Comparison of ENCODE assay signal across 8 mouse cellular contexts in the genomic region with DNA sequence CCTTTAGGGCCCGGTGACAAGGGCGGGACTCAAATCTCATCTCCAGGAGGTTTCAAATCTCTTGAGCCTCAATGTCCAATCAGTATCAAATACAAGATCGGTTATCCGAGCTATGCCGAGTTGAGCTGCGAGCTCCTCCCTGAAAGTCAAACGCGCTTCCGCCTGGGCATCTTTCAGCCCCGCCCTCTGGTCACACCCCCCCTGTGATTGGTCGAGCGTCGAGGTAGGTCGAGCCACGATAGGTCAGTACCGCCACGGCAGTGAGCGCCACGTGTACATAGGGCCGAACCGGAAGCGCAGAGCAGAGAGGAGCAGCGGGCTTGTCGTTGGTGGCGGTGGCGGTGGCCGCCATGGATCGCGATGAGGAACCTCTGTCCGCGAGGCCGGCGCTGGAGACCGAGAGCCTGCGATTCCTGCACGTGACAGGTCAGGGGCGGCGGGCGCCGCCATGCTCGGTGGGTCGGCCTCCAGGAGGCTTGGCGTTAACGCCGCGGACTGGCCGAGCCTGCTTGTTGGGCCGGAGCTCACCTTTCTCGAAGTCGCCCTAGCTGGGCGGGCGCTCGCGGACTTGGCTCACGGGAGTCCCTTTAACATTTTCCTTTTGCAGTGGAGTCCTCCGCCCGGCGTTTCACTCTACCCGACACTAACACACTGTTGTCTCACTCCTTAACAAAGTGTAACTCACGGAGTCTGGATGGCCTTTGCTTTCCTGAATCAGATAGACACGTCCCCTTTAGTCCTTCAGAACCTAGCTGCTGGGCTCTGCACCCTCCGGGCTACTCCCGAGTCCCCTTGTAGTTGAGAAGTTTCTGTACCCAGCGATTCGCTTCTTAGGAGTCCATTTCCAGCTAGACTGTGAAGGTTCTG. TPM values are rescaled to one million over a fixed set of nuclear protein-coding genes. Genes with fewer than 3 reads are reported as not detected.
DNase-seq lines count a peak whose midpoint lies in the region; ATAC-seq lines count a peak whose summit lies in the region.

A gene (plus strand): TSS at position 286 of the 867 bp plus-strand sequence.

- peaks cover 11% of the 10 kb centered on the region for H3K4me1 ChIP-seq in hindbrain, embryonic 16.5 days (ENCODE audit: control insufficient read depth, insufficient read depth, low read depth, low read length)

- H3K4me3 ChIP-seq in hindbrain, embryonic 16.5 days (ENCODE audit: low read length): peak within 1 kb of the TSS; percentile 52
- H3K4me3 ChIP-seq in macrophage (ENCODE audit: inconsistent target): peak within 1 kb of the TSS; percentile 84

- no peaks in the 10 kb centered on the region for H3K27me3 ChIP-seq in hindbrain, embryonic 16.5 days (replicated peaks; ENCODE audit: control insufficient read depth, insufficient read depth, low read length)

- peak within 1 kb of the TSS; percentile 61 for H3K27ac ChIP-seq in hindbrain, embryonic 16.5 days (ENCODE audit: low read depth, low read length)
- peak within 1 kb of the TSS; percentile 70 for H3K27ac ChIP-seq in macrophage

- H3K9ac ChIP-seq in hindbrain, embryonic 16.5 days (ENCODE audit: low read depth, low read length): peak within 1 kb of the TSS; percentile 58

- DNase-seq in T-cell, adult 2 months (ENCODE audit: low spot score): peak; percentile 97
- peak; percentile 93 to 94 for DNase-seq in cerebellum, postnatal 36 days
- DNase-seq in gastrocnemius, adult 18-20 months (ENCODE audit: low spot score): peak; percentile 97
- DNase-seq in left cerebral cortex, adult 18-20 months (ENCODE audit: low spot score in 2 of 2): peak; percentile 95
- peak; percentile 97 for DNase-seq in right cerebral cortex, adult 18-20 months
- peak; percentile 81 for DNase-seq in urinary bladder, postnatal 10 days (ENCODE audit: low spot score)

- peak within 1 kb of the TSS; percentile 70 for H3K4me2 ChIP-seq in hindbrain, embryonic 16.5 days (ENCODE audit: low read length)

- H3K9me3 ChIP-seq in hindbrain, embryonic 16.5 days (ENCODE audit: control insufficient read depth, low read length): no peaks in the 10 kb centered on the region

- H3K79me2 ChIP-seq in macrophage (ENCODE audit: inconsistent target): peaks cover 48% of the 10 kb centered on the region

- peak; percentile 100 for ATAC-seq in hindbrain, embryonic 16.5 days

- WGBS in hindbrain, embryonic 16.5 days: under 1% methylated on average over 61 of the region's 65 CpGs
- 1% methylated on average over 64 of the region's 65 CpGs for WGBS in macrophage (ENCODE audit: missing documents)

- H3K36me3 ChIP-seq in hindbrain, embryonic 16.5 days (ENCODE audit: control insufficient read depth, insufficient read depth, low read length): peaks cover 18% of the 10 kb centered on the region
- peaks cover 37% of the 10 kb centered on the region; the same call in 1 of the 2 replicates for H3K36me3 ChIP-seq in macrophage (ENCODE audit: inconsistent target)

RNA-seq across cellular contexts. Expression of the gene that starts here (rescaled TPM):
- total RNA-seq in gastrocnemius, adult 18-20 months (2021): 10 to 100 TPM; 32.0 to 32.5 TPM
- 94.9 and 99.1 TPM in 2 replicates for polyA plus RNA-seq in hindbrain, embryonic 16.5 days (2015; fragmentation: Nextera tagmentation; extraction: Ambion mirVana)
- 10 to 100 TPM; 46.2 to 46.6 TPM for total RNA-seq in left cerebral cortex, adult 18-20 months (2021)
- total RNA-seq in macrophage (2018; cell fraction: chromatin; rRNA removed): 10 to 100 TPM; 10.2 to 38.6 (median 22.3) TPM
- total RNA-seq in macrophage (2018; cell fraction: cytosol; rRNA removed): 100 to 1,000 TPM in 11 of 26 experiments, 10 to 100 TPM in 15; 75.1 to 130 (median 94.4) TPM
- 100 to 1,000 TPM in 3 of 26 experiments, 10 to 100 TPM in 23; 21.6 to 122 (median 74.0) TPM for total RNA-seq in macrophage (2018; cell fraction: nucleus; rRNA removed)
- 70.7 to 94.6 TPM (median 87.3 TPM) in 3 replicates for polyA plus RNA-seq in macrophage (2018)

Comparison
In these comparisons a context has a peak if more than half of its experiments do, and no peak if none do; other contexts are left out.
1. Peak in every context shown above with its lines: DNase-seq, ATAC-seq, H3K4me3 ChIP-seq and H3K27ac ChIP-seq.